Mouse (Mus musculus) lung, embryonic 16.5 days (tissue): Measurements from ENCODE around the gene Tmem256. TPM values are rescaled to one million over a fixed set of nuclear protein-coding genes. Genes with fewer than 3 reads are reported as not detected.

Experiments used
- ATAC-seq: fragments of 200-750 bp; cut with Nextera tagmentation; 2 replicates; pipeline ENCODE4 v1.8.0; 2017; ENCODE audit warnings: low read depth, mild to moderate bottlenecking, moderate library complexity
- H3K27ac ChIP-seq: fragments of 300-500 bp; sonication (generic); 2 replicates; pipeline ENCODE4 v1.5.1; 2014; ENCODE audit warnings: mild to moderate bottlenecking, control low read depth, low read length
- H3K27me3 ChIP-seq: fragments of 300-500 bp; sonication (generic); 2 replicates; pipeline ENCODE4 v1.6.1; 2014; ENCODE audit warnings: low read depth, low read length, mixed read lengths; ENCODE audit not compliant: control insufficient read depth, insufficient read depth
- H3K36me3 ChIP-seq: fragments of 300-500 bp; sonication (generic); 2 replicates; pipeline ENCODE4 v1.6.1; 2014; ENCODE audit warnings: low read length; ENCODE audit not compliant: control insufficient read depth, insufficient read depth
- H3K4me1 ChIP-seq: fragments of 300-500 bp; sonication (generic); replicated peaks from 2 replicates; pipeline ENCODE4 v1.6.1; 2014; ENCODE audit warnings: low read length, mixed read lengths; ENCODE audit not compliant: control insufficient read depth, insufficient read depth
- H3K4me2 ChIP-seq: fragments of 300-500 bp; sonication (generic); 2 replicates; pipeline ENCODE4 v1.6.1; 2014; ENCODE audit warnings: low read depth, low read length, control low read depth
- H3K4me3 ChIP-seq: fragments of 300-500 bp; sonication (generic); 2 replicates; pipeline ENCODE4 v1.5.1; 2014; ENCODE audit warnings: mild to moderate bottlenecking, low read length, control low read depth
- H3K9ac ChIP-seq: fragments of 300-500 bp; sonication (generic); 2 replicates; pipeline ENCODE4 v1.6.1; 2014; ENCODE audit warnings: low read length, control low read depth
- H3K9me3 ChIP-seq: fragments of 300-500 bp; sonication (generic); 2 replicates; pipeline ENCODE4 v1.6.1; 2016; ENCODE audit warnings: low read length; ENCODE audit not compliant: control insufficient read depth
- WGBS: fragments of 180-500 bp; shearing (Covaris S2); extraction: QIAGEN DNeasy Blood & Tissue Kit; methylation state at CpG from one replicate; pipeline ENCODE4 v1.1.7; 2014; 5-methylcytosine and 5-hydroxymethylcytosine counted together
- polyA plus RNA-seq: library from polyadenylated mRNA; unstranded; fragments of >200 nt; fragmentation: Nextera tagmentation; extraction: Ambion mirVana; gene quantifications from 2 replicates; pipeline ENCODE4 v1.2.1, GENCODE M21; 2015

Gene Tmem256
- polyA plus RNA-seq, 1 experiment from 2014 or later, result 452 TPM

DNA sequence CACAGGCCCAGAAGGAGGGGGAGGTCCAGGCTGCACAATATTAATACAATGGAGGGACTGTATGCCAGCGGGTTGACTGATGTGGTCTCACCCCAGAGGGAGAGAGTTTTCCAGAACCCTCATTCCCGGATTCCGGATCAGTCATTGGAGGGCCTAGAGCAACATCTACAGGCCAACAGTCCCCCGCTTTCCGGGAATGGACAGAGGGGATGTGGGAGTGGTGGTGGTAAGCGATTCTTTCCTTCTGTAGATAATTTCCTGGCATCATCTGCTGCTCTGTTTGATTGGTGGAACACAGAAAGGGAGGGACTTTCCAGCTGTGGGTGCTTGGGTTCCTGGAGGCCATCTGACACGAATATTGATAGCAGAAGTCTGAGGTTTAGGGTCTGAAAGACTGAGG is 37.9 kb downstream of the Tmem256 start:
- WGBS, result 24% methylated on average over 7 of the region's 7 CpGs
- ATAC-seq, result peak; percentile 18
- Histone ChIP-seq H3K4me2 (no peak overlapping the region), H3K27me3 (no peaks in the 10 kb centered on the region), H3K27ac (peak overlapping the region; percentile 72), H3K9me3 (no peaks in the 10 kb centered on the region), H3K9ac (no peak overlapping the region), H3K36me3 (no peaks in the 10 kb centered on the region), H3K4me1 (peaks cover 45% of the 10 kb centered on the region), H3K4me3 (no peak overlapping the region)

- Histone ChIP-seq H3K9me3 (no peaks in the 10 kb centered on the region), H3K27ac (peak overlapping the region; percentile 72), H3K36me3 (no peaks in the 10 kb centered on the region), H3K27me3 (no peaks in the 10 kb centered on the region), H3K9ac (0 out of 2 replicates have a peak overlapping the region, but pooled peaks have one; percentile 13), H3K4me1 (peaks cover 49% of the 10 kb centered on the region), H3K4me2 (peak overlapping the region; percentile 36), H3K4me3 (no peak overlapping the region)
- ATAC-seq, result peak; percentile 16
- WGBS, result 3% methylated on average over 12 of the region's 12 CpGs
Observed at GRCm38 (mm10) chr11:69876867-69877266, 38.6 kb downstream of the Tmem256 start.

- Histone ChIP-seq H3K9ac (peak within 1 kb of the TSS; percentile 49; the same call in 1 of the 2 replicates), H3K4me2 (peak within 1 kb of the TSS; percentile 87), H3K4me1 (peaks cover 49% of the 10 kb centered on the region), H3K36me3 (no peaks in the 10 kb centered on the region), H3K4me3 (no peak within 1 kb of the TSS; the same call in 1 of the 2 replicates), H3K27ac (no peak within 1 kb of the TSS; the same call in 1 of the 2 replicates), H3K27me3 (no peaks in the 10 kb centered on the region), H3K9me3 (no peaks in the 10 kb centered on the region)
- WGBS, result 81% methylated on average over 11 of the region's 11 CpGs
- ATAC-seq, result no peak
Observed at GRCm38 (mm10) chr11:69877878-69878277, 39.6 kb downstream of the Tmem256 start, which contains the start of gene Tmem95. Gene Tmem95, minus strand, starts transcription at chr11:69878018.

DNA sequence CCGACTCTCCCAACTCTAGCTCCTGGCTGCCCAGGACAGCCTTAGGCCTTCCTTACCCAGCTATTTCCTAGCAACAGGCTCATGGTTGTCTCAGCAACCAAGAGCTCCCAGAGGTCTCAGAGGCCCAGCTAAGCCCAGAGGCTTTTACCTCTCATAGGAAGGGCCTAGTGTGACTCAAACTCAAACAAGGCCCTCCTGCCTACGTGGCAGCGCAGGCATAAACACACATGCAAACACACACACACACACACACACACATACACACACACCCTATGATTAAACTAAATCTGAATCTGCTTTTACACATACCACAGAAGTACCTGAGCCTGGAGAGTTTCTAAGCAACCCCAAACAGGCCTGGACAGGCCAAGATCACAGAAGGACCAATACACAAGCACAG is 40.1 kb downstream of the Tmem256 start:
- H3K27me3 ChIP-seq, result no peaks in the 10 kb centered on the region
- no peak overlapping the region for H3K4me2 ChIP-seq
- H3K9me3 ChIP-seq, result no peaks in the 10 kb centered on the region
- peaks cover 49% of the 10 kb centered on the region for H3K4me1 ChIP-seq
- peak overlapping the region; percentile 49; the same call in 1 of the 2 replicates for H3K9ac ChIP-seq
- no peak for ATAC-seq
- no peak overlapping the region for H3K27ac ChIP-seq
- 75% methylated on average over 3 of the region's 3 CpGs for WGBS
- no peak overlapping the region; the same call in 1 of the 2 replicates for H3K4me3 ChIP-seq
- no peaks in the 10 kb centered on the region for H3K36me3 ChIP-seq

- peak overlapping the region; percentile 76 for H3K9ac ChIP-seq
- 80% methylated on average over 6 of the region's 6 CpGs for WGBS
- H3K36me3 ChIP-seq, result no peaks in the 10 kb centered on the region
- no peaks in the 10 kb centered on the region for H3K9me3 ChIP-seq
- ATAC-seq, result no peak
- H3K4me3 ChIP-seq, result peak overlapping the region; percentile 62
- no peaks in the 10 kb centered on the region for H3K27me3 ChIP-seq
- peaks cover 49% of the 10 kb centered on the region for H3K4me1 ChIP-seq
- H3K4me2 ChIP-seq, result peak overlapping the region; percentile 87
- no peak overlapping the region for H3K27ac ChIP-seq
Observed at GRCm38 (mm10) chr11:69878952-69879351, 40.6 kb downstream of the Tmem256 start.

- no peak for ATAC-seq
- 35% methylated on average over 15 of the region's 15 CpGs for WGBS
- peak overlapping the region; percentile 76 for H3K9ac ChIP-seq
- H3K4me2 ChIP-seq, result peak overlapping the region; percentile 87
- H3K4me3 ChIP-seq, result peak overlapping the region; percentile 62
- no peak overlapping the region for H3K27ac ChIP-seq
- H3K4me1 ChIP-seq, result peaks cover 53% of the 10 kb centered on the region
- H3K36me3 ChIP-seq, result no peaks in the 10 kb centered on the region
- H3K27me3 ChIP-seq, result no peaks in the 10 kb centered on the region
- H3K9me3 ChIP-seq, result no peaks in the 10 kb centered on the region
Observed at GRCm38 (mm10) chr11:69879711-69880110, 41.4 kb downstream of the Tmem256 start.

DNA sequence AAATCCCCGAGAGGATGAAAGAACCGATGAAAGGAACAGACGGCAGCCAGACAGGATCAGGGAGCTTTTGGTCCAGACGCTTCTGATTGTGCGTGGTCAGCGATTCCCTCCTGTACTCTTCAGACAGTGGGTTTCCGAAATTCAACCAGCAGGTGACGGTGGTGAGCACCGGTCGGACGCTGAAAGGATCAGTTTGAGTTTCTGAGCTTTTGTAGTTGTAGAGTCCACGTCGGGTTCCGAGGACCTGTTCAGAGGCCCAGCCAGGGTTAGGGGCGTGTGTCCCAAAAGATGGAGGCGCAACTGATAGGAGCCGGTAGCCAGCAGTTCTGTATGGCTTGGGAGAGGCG is 42.2 kb downstream of the Tmem256 start:
- Histone ChIP-seq H3K4me2 (peak overlapping the region; percentile 87), H3K4me3 (peak overlapping the region; percentile 62), H3K9ac (peak overlapping the region; percentile 76), H3K36me3 (no peaks in the 10 kb centered on the region), H3K27me3 (no peaks in the 10 kb centered on the region), H3K4me1 (peaks cover 52% of the 10 kb centered on the region), H3K27ac (peak overlapping the region; percentile 95), H3K9me3 (no peaks in the 10 kb centered on the region)
- WGBS, result 1% methylated on average over 18 of the region's 18 CpGs
- ATAC-seq, result peak; percentile 35; the same call in 1 of the 2 replicates

- Histone ChIP-seq H3K9ac (peak within 1 kb of the TSS; percentile 76), H3K9me3 (no peaks in the 10 kb centered on the region), H3K27ac (peak within 1 kb of the TSS; percentile 95), H3K4me3 (peak within 1 kb of the TSS; percentile 62), H3K36me3 (no peaks in the 10 kb centered on the region), H3K27me3 (no peaks in the 10 kb centered on the region), H3K4me1 (peaks cover 46% of the 10 kb centered on the region), H3K4me2 (peak within 1 kb of the TSS; percentile 87)
- under 1% methylated on average over 46 of the region's 46 CpGs for WGBS
- ATAC-seq, result peak; percentile 93
Observed at GRCm38 (mm10) chr11:69880853-69881603, 42.7 kb downstream of the Tmem256 start, which contains the start of gene Kctd11. Gene Kctd11, minus strand, starts transcription at chr11:69881406.

DNA sequence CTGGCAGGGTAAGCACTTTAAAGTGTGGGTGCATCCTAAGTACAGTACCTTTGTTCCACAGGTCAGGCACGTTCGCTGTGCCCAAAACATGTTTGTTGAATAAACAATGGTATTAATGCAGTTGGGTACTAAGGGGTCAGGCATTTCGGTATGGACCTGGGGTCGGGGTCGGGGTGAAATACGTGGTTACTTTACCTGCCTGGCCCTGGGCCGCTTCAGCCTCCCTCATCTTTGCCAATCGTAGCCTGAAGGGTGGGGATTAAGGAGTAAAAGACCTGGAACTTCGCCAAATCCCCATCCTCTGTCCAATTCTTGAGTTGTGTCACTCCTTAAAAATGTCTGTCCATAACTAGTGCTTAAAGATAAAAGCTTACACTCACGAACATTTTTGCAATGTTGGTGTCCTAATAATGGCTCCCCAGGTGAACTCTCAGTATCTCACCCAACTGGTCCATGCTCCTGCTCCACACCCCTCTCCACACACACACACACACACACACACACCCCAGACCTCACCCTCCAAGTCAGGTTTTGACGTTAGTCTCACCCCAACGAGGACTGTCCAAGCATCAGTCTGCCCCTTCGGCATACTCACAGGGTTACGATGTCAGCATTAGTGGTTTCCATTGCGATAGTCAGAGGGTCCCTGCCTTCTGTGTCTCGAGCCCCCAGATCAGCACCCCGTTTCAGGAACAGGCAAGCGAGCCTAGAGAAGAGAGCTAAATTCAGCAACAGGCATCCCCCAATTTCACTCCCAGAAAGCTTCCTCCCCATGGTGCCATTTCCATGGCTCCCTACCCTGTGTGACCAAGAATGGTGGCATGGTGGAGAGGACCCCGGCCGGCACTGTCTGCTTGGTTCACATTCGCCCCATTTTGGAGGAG is 43.7 kb downstream of the Tmem256 start:
- no peak for ATAC-seq

More for the DNA sequence above, 43.7 kb downstream of the Tmem256 start:
- H3K36me3 ChIP-seq, result no peaks in the 10 kb centered on the region
- H3K4me3 ChIP-seq, result peak overlapping the region; percentile 62
- no peaks in the 10 kb centered on the region for H3K9me3 ChIP-seq
- peak overlapping the region; percentile 87 for H3K4me2 ChIP-seq
- H3K27me3 ChIP-seq, result no peaks in the 10 kb centered on the region
- 52% methylated on average over 21 of the region's 21 CpGs for WGBS
- H3K9ac ChIP-seq, result peak overlapping the region; percentile 76
- H3K4me1 ChIP-seq, result peaks cover 38% of the 10 kb centered on the region
- peak overlapping the region; percentile 95 for H3K27ac ChIP-seq
